Mouse (Mus musculus): ENCODE measurements around the gene Kank4.
"Not testable (repeated sequence)": the region's sequence is repeated elsewhere in the genome, so short reads cannot be mapped to it uniquely, and the experiment has no call there.

Gene Kank4

DNA sequence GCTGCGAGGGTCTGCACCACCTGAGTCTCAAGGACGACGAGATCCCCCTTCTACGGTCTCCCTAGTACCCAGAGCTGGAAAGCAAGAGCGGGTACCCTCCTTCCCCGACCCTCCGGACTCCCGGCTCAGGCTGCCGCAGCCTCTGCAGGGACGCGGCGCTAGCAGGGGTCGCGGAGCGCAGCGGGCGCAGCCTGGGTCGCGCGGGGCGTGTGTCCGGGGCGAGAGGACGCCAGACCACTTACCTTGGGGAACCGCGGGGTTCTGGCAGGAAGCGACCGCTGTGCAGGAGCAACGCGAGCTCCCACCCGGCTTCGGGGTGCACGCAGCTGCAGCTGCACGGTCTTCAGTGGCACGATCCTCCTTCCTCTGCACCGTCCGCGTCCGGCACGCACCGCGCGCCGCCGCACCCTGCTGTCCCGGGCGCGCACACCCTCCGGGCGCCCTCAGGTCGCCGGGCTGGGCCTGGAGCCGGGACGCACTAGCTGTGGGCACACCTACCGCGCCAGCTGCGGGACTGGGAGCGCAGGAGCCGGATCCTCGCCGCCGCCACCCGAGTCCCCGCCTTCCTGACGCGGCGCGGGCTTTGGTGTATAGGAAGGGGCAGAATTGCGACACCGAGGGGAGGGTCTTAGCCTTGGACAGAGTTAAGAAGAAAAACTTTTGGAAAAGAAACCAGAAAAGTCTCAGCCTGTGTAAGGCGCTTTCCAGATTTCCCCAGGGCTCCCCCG lies at the start of gene Kank4:
TSS of gene Kank4 (minus strand) at position 354 of the 728 bp plus-strand sequence.
- in situ Hi-C loops (cut with MboI; ENCODE audit: unreplicated experiment in 2 of 2) = no loop called here

DNA sequence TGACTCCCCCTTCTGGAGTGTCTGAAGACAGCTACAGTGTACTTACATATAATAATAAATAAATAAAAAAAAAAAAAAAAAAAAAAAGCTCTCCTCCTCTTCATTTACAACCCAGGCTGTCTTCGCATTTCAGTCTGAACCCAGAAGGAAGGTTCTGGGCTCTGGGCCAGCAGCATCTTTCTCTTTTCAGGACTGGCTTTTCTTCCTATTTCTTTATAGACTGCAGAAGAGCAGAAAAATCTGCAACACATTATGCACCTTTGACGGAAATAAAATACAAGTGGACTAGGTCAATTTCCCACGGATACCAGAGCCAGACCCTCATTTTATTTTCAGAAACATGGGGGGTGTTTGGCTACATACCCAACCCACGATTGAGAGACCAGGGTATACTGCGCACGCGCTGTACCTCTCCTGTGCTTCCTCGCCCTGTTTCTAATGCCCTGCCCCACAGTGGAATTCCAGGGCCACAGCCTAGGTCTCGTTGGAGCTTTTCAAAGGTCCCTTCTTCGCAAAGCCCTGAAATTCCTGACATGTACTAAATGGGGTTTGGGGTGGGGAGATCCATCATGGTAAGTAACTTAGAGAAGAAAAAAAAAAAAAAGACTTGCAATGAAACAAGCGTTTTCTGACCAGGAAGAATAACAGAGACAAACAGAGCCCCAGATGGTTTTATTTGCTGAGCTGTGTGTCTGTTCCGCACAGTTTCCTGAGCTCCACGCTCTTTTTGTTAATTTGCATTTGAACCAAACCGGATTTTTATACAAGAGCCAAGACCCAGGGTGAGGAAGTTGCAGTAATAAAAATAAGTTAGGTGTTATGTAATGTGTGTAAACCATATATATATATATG lies 48.3 kb upstream of the Kank4 start:
- in situ Hi-C loops (cut with MboI; ENCODE audit: unreplicated experiment in 2 of 2) = no loop called here

DNA sequence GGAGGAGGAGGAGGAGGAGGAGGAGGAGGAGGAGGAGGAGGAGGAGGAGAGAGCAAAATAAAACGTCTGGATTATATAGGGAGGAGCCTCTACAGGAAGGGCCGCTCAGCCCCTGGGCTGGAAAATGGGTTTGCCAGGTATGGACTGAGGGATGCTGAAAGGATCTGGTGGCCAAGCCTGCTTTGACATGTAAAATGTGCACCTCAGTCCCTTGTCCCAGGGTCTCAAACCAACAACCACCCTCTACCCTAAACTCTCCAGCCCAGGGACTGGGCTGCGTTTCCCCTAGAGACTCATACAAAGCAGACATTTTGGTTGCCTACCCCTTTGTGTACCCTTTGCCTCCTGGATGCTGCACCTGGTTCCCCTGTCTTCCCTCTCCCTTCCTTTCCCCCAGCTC lies 47.2 kb upstream of the Kank4 start:
- in situ Hi-C loops (cut with MboI; ENCODE audit: unreplicated experiment in 2 of 2) = no loop called here

DNA sequence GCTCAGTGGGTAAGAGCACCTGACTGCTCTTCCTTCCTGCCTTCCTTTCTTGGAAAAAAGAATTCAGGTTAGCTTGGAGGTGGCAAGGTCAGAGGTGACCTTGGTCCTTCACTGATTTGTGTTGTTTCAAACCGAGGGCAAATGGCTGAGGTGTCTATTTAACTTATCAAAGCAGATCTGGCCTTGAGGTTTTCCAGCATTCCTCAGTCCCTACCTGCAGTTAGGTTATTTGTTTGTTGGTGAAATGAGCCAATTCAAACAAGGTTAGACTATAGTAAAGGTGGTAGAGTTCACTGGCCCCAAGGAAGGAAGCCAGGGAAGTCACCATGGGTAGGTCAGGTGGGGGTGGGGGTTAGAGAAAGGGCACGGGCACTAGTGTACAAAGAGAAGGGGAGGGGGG lies 46.8 kb upstream of the Kank4 start:
- in situ Hi-C loops (cut with MboI; ENCODE audit: unreplicated experiment in 2 of 2) = no loop called here

DNA sequence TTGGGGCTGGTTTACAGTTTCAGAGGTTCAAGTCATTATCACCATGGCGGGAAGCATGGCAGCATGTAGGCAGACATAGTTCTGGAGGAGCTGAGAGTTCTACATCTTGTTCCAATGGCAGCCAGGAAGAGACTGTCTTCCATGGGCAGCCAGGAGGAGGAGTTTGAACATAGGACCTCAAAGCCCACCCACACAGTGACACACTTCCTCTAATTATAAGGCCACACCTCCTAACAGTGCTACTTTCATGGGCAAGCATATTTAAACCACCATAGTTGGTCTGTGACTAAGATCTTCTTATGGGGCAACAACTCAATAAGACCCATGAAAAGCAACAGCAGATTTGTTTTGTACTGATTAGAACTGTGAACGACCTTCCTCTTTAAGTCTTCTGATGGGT lies 46.1 kb upstream of the Kank4 start:
- in situ Hi-C loops (cut with MboI; ENCODE audit: unreplicated experiment in 2 of 2) = no loop called here

DNA sequence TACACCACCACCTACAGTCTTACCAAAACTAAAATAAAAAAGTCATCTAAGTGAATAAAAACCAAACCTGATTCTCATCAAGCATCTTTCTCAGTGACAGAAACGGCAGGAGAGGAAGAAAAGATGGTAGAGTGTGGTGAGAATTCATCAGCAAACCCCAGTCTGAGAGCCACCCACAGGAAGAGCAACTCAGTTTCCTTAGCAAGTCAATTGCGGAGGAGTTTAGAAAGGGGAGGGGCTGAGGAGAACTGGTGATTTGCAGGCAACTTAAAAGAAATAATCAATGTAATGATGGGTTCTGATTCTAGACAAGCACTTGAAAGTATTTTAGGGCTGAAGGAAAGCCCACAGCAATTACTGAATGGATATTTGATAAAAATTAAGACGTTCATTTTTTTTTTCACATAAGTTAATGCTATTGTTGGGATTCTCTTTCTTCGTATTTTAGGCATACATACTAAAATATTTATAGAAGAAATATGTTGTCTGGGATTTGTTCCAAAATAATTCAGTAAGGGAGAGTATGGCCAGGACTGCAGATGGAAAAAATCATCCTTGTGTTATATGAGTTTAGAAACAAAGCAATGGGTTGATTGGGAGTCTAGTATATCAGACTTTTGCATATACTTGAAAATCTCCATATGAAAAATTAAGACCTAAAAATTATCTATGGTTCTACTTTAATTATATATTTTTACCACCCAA lies 41.0 kb upstream of the Kank4 start:
- in situ Hi-C loops (cut with MboI; ENCODE audit: unreplicated experiment in 2 of 2) = no loop called here

DNA sequence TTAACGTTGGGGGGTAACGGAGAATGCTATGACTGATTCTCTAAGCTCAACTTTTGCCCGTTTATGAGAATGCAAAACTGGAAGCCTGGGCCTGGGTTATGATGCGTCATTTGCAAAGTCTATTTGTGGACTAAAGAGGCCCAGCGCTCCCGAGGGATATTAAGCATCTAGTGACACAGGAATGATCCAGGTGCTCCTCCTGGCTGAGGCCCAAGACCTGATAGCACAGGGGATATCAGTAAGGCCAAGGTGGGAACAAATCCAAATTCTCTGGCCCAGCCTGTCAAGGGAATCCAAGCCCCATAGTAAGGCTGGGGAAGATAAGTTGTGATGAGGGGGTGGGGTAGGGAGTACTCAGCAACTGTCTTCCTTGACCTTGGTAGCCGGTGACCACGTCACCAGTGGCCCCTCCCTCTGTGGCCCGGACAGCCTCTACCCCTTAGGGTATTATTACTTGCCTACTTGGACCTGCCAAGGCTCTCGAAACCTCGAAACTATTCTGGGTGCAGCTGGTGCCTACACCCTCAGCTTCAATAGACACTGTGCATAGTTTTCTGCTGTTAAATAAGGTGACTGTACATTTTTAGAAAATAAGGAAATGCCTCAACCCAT lies 39.8 kb upstream of the Kank4 start:
- in situ Hi-C loops (cut with MboI; ENCODE audit: unreplicated experiment in 2 of 2) = no loop called here

DNA sequence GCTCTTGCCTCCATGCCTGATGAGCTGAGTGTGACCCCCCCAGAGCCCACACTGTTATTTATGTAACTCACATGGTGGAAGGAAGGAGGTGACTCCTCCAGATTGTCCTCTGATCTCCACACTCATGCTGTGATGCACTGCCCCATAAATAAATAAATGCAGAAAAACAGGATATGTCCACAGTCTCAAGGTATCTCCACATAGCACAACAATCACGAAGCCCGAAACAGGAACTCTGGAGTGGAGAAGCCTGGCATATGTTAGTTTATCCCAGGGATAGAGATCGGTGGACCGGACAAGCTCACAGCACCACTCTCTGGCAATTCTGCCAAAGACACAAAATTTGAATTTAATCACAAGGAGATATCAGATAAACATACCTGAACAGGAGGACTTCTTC lies 36.6 kb upstream of the Kank4 start:
- in situ Hi-C loops (cut with MboI; ENCODE audit: unreplicated experiment in 2 of 2) = no loop called here

DNA sequence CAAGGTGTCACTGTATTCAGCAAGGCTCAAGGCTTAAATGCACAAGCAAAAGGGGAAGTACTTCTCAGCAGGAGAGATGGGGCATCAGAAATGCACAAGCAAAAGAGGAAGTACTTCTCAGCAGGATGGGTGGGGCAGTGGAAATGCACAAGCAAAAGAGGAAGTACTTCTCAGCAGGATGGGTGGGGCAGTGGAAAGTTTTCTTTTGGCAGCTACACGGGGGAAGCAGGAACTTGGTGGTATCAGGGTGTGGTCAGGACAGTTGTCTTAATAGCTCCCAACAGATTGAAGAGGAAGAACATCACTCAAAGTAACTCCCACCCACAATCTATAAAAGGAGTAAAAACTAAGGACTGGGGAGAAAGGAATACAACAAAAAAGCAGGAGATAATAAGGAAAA lies 33.1 kb upstream of the Kank4 start:
- in situ Hi-C loops (cut with MboI; ENCODE audit: unreplicated experiment in 2 of 2) = not testable (repeated sequence)

DNA sequence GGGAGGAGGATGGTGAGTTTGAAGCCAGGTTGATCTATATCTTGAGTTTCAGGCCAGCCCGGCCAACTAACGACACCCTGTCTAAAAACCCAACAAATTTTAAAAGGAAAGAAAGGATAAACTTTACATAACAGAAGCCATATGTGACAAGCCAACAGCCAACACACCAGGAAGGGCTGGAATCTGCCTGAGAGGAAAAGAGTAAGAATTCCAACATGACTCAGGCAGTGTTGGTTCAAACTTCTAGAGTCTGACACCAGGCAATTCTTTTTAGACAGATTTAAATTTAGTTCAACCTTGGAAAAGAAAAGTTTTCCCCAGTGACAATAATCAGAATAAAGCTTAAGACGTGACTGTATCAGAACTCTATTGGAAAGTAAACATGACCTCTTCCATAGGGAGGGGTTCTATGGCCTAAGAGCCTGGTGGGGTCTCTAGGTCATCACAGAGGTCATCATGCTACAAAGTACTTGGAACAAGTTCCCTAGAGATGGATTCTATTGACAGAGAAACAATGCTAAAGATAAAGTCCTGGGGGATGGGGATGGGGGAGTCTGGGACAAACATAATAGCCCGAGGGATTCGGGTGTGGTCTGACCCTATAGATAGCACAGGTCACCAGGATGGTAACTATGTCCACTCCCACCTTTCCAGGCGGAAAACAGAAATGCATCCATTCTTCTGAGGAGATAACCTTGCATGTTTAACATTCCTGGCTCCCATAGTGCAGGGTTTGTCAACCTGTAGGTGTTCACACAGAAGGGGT lies 30.0 kb upstream of the Kank4 start:
- in situ Hi-C loops (cut with MboI; ENCODE audit: unreplicated experiment in 2 of 2) = no loop called here

DNA sequence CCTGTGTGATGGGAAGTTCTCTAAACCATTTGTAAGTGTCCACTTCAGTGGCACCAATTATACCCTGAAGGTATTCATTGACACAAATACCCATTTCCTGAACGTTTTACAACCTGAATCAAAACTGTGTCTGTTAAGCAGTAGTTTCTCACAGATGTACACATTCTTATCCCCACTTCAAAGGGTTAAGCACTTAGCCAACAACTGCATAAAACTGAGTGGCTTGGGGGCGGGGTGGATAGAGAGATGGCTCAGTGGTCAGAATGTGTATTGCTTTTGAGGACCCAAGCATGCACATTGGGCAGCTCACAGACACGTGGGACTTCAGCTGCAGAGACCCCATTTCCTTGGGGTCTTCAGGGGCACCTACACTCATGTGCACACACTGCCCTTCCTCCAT lies 29.1 kb upstream of the Kank4 start:
- in situ Hi-C loops (cut with MboI; ENCODE audit: unreplicated experiment in 2 of 2) = no loop called here

DNA sequence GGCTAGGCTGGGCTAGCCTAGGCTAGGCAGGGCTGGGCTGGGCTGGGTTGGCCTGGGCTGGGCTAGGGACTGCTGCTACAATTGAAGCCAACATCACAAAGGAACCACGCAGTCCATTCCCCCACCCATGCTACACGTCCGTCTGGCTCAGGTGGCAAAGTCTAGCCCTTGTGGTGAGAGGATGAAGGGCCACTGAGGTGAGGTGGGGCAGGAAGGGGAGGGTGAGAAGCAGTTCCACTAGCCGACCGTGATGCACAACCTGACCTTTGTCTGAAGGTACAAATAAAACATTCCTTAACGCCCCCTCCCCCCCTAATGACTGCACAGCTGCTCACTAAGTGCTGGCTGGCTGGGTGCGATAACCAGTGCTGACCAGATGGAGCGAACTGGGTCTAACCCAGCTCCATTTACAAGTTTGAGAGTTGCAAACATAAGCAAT lies 28.4 kb upstream of the Kank4 start:
- in situ Hi-C loops (cut with MboI; ENCODE audit: unreplicated experiment in 2 of 2) = no loop called here

DNA sequence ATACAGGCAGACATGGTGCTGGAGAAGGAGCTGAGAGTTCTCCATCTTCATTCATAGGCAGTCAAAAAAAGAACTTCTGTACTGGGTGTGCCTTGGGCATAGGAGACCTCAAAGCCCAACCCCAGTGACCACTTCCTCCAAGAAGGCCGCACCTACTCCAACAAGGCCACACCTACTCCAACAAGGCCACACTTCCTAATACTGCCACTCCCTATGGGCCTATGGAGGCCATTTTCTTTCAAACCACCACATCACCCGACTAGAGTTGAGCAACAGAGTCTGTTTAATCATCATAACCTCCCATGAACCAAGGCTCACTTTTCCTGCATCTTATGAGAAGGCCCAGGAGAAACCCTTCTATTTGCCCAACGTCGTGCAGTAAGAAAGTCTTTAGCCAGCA lies 27.9 kb upstream of the Kank4 start:
- in situ Hi-C loops (cut with MboI; ENCODE audit: unreplicated experiment in 2 of 2) = no loop called here

DNA sequence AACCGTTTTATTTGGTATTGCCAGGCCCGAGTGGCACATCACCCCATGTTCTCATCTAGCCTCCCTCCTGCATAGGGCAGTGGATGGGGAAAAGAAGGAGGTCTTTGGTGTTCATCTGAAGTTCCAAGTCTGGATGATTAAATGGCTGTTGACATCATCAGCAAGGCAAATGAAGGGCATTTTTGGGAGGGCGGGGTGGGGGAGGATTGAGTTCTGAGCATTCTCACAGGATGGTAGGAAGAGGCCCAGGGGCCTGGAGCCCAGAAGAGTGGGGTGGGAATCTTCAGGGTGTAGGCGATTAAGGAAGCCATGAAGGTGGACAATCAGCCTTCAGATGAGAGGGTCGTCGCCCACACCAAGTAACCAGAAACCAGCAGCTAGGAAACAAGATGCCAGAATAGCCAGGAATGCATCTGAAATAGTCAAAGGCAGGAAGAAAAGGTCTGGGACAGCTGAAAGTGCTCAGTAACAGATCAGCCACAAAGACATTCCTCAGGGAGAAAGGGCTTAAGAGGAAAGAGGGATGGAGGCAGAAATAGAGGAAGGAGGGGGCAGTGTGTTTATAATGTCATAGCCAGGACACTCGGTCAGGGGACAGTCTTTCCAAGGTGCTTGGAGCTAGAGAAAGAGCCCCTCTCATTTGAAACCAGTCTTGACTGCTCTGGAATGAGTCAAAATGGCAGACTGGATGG lies 26.7 kb upstream of the Kank4 start:
- in situ Hi-C loops (cut with MboI; ENCODE audit: unreplicated experiment in 2 of 2) = no loop called here

DNA sequence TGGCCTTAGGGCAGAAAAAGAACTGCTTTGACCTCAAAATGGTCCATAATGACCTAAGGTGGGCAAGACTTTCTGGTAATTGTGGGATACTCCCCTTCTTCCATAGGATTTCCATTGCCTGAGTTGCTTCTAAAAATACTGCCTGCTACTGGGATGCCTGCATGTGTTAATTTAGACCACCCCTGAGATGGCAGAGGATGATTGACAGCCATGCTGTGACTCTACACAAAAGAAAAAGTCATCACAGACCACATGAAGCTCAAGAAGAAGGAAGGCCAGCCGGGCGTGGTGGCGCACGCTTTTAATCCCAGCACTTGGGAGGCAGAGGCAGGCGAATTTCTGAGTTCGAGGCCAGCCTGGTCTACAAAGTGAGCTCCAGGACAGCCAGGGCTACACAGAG lies 23.9 kb upstream of the Kank4 start:
- in situ Hi-C loops (cut with MboI; ENCODE audit: unreplicated experiment in 2 of 2) = not testable (repeated sequence)

DNA sequence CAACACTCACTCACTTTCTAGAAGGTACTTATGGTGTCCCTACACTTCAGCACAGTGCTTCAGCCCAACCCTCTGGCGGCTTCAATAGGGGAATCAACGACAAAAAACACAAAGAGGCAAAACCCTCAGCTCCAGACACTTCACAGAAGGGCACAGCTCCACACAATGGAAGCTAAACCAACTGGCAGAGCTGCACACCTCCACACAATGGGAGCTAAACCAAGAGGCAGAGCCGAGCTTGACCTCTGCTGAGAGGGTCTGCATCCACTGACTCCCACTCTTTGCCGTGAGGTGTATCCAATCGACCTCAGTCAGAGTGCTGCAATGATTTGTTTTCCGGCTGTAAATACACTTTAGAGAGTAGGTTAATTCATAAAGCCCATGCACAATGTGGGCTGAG lies 23.2 kb upstream of the Kank4 start:
- in situ Hi-C loops (cut with MboI; ENCODE audit: unreplicated experiment in 2 of 2) = no loop called here

DNA sequence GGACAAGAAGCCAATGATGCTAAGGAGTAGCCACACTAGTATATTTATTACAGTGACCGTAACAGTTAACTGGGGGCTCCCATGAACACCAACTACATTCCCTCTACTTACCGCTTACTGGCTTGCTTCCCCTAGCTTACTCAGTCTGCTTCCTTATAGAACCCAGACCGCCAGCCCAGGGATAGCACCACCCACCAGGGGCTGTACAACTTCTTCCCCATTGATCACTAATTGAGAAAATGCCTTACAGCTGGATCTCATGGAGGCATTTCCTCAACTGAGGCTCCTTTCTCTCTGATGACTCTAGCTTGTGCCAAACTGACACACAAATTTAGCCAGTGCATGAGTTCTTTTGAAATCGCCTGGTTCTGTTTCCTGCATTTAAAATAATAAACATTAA lies 21.6 kb upstream of the Kank4 start:
- in situ Hi-C loops (cut with MboI; ENCODE audit: unreplicated experiment in 2 of 2) = no loop called here

DNA sequence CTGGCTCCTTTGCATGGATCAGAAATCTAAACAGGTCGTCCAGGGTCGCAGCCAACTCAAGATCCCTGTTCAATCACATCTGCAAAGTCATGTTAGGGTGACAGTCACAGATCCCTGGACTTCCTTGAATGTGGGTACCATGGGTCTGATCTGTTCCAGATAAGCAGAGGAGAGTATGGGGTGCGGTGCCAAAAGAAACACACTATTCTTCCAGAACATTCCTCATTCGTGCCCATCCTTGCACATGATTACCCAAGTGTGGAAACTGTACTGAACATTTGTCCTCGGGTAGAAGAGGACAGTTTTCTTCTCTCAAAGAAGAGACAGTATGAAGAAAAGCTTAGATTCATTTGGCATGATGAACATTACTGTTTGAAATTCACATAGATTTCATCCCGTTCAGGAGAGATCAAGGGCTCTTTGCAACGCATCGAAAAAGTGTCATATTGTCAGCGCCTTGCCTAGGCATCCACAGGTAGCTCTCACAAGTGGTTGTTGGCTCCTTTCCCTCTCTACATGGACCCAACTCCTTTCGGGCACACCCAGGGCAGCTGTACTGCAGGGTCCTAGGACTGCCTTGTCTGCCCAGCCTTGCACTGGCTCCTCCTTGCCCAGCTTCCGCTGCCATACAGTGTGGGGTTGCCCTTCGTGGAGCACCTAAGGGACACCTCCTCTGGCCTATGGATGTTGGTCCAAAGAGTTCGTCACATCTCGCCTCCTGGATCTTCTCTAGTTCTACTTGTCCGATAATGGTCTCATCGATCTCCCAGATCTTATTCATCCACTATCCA lies 20.6 kb upstream of the Kank4 start:
- in situ Hi-C loops (cut with MboI; ENCODE audit: unreplicated experiment in 2 of 2) = no loop called here

DNA sequence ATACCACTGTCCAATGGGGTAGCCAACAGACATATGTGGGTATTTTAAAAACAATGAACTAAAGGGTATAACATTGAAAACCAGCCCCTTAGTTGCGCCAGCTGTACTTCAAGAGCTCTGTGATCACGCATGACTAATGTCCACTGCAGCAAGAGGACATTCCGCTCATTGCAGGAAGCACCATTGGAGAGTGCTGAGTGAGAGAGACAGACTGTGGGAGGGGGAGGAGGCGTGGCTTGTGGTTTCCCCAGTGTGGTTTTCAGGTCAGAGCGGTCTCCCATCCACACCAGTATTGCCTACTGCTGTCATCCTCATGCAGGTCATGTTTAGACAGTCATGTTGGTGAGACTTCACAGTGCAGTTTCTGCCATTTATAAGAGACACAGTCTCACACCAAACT lies 19.2 kb upstream of the Kank4 start:
- in situ Hi-C loops (cut with MboI; ENCODE audit: unreplicated experiment in 2 of 2) = no loop called here
